Mouse (Mus musculus) kidney, adult 18-20 months (tissue): ENCODE data around the gene Gm20696.

Source experiments
- DNase-seq: peaks from one replicate; pipeline ENCODE4 v3.0.0; 2021

Gm20696 gene

GRCm38 (mm10) chr6:99475040-99475439 is 191.6 kb downstream of the Gm20696 start:
- no peak for DNase-seq

DNA sequence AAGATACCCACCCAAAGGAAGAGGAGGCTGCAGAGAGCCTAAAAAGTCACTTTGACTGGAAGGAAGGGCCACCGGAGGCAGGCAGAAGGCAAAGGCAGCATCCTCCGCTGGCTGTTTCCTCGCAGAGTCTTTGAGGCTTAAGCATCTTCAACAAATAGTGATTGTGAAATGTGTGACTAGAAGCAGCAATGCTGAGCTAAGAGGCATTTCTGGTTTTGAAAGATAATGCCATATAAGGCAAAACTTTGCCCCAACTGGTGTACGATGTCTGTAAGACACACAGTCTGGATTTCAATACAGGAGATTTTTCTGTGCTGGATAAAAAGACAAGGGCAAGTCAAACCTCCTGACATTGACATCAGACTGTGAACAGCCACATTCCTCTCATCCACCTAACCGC is 195.7 kb downstream of the Gm20696 start:
- DNase-seq, result no peak

DNA sequence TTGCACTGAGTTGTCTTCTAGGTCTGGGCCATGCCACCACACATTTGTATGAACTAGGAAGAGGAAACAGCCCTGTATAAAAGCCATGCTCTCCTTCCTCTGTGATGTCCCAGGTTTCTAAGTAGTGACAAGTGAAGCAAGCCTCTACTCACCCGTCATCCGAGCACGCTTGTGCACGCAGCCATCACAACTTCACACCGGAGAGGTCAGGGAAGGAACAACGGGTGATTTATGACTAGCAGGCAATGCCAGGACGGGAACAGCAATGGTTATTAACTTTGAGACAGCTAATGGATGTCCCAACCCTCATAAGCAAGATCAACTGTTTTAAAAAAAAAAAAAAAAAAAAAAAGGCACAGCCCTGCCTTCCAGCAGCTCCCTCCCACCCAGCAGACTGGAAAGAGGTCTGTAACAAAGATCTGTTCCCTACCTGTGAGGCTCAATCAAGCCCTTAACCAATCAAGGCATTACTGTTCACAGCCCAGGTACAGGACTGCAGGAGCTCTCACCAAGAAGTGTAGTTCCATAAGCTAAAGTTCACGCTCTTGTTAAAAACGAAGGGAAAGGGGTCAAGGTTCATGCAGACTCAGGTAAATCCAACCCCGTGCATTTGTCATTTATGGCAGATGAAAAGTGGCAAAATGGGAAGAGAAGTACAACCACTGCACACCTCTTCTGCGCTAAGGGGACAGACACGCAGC is 197.3 kb downstream of the Gm20696 start:
- no peak for DNase-seq

- no peak for DNase-seq
Observed at GRCm38 (mm10) chr6:99467831-99468230, 198.8 kb downstream of the Gm20696 start.

- DNase-seq, result no peak
Observed at GRCm38 (mm10) chr6:99467109-99467508, 199.5 kb downstream of the Gm20696 start.

- DNase-seq, result no peak
Observed at GRCm38 (mm10) chr6:99466354-99466753, 200.2 kb downstream of the Gm20696 start.

DNA sequence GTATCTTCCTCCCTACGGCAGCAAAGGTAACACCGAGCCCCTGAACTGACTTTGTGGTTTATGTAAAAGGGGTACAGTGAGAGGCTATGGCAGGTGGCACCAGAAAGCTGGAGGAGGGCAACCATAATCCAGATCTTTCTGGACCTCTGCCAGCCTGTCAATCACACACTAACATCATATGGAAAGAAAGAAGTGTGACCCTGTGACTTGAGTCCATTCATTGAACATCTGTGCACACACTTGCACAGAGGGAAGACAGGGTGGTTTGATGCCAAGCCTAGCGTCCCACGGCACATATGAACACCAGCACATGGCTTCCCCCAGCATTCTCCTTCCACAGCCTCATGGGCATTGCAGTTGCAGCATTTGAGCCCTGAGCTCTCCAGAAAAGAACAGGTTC is 202.1 kb downstream of the Gm20696 start:
- DNase-seq, result no peak

DNA sequence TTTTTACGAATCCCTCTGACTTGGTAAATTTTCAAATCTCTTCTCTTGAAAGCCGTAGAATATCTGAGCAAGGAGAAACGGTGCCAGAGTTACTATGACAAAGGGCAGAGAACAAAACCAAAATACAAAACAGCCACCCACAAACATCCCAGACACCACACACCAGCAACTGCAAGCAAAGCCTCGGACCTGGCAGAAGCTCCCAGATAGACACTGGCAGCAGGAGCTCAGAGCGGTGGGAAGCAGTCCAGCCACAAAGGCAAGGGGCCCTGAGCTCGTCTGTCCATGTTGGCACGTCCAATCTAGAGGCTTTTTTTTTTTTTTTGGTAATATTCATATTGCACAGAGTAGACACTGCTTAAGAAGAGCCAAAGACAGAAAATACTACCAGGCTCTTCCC is 202.7 kb downstream of the Gm20696 start:
- no peak for DNase-seq

- no peak for DNase-seq
Observed at GRCm38 (mm10) chr6:99458775-99459174, 207.8 kb downstream of the Gm20696 start.

DNA sequence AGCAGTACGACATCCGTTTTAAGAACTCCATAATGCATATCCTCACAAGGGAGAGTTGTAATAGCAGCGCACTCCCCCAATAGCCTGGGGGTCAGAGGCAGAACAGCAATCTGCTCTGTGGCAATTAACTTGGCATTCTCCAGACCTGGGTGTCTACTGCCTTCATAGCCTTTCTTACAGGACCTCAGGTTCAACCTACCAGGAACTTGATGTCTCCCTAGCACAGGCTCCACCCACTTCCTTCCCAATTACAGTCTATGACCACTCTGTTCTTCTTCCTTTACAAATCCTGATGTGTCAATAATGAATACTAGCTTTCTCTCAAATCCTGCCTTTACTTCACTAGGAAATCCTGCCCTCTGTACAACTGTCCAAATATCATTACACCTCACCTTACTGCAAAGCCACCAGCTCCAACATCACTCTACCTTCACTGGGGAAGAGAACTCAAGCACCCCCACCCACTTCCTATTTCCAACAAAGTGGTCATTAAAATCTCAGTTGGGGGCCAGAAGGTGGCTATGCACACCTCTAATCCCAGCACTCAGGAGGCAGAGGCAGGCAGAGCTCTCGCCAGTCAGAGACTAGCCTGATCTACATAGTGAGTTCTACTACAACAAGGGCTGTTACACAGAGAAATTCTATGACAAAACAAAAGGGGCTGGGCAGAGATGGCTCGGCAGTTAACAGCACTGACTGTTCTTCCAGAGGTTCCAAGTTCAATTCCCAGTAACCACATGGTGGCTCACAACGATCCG is 212.7 kb downstream of the Gm20696 start:
- DNase-seq, result no peak

GRCm38 (mm10) chr6:99452638-99453185 is 213.9 kb downstream of the Gm20696 start:
- DNase-seq, result no peak

DNA sequence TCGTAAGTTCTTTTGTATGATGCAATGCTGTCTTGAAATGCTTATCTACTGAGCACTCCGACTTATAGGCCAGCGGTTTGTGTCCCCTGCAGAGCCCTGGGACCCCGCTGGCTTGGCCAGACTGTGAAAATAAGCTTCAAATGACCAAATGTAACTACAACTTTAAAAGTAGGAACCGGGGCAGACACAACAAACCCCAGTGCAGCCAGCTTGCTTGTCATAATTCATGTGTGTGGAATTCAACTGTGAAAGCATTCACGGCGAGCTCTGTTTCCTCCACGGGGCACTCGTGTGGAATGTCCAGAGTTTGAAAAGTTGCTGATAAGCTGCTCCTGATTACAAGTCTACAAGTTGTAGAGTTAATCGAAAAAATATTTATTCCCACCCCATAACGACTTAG is 215.1 kb downstream of the Gm20696 start:
- DNase-seq, result no peak

DNA sequence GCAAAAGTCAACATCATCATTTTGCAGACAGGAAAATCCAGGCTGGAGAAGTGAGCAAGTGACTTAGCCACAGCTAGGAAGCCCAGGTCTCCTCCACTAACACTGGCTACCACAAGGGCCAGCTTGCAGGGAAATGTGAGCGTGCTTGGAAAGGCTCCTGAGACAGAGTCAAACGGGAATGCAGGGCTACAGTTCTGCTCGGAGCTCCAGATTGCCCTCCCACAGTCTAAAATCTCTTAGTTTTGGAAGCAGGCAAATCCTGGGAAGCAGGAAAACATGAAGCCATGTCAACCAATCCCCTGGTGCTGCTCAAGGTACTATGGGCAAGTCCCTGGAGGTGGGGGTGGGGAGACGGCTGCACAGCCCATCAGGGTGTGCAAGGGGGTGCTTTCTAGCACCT is 219.2 kb downstream of the Gm20696 start:
- no peak for DNase-seq

DNA sequence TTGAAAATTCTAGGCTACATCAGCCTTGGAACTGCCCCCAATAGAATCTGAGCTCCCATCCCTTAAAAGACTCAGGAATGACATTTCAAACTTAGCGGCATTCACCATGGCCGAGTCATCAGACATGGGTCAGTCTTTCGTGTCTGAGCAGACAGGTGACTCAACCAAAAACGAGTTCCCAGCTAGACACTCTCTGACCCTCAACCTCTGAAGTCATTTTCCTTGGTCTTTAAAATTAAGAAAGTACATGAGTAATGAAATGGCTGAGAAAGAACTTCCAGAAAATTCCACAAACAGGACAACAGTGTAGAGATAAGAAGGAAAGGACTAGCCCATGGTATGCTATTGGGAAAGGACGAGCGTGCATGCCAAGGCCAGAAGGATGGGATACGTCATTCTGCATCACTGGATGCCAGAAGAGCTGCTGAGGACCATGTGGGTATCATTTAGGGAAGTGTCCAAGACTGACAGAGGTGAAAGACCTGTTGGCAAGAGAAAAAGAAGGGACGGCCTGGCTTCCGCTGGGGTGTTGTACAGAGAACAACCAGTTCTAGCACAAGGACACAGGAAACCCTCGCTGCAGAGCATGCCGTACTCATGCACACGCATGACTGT is 219.7 kb downstream of the Gm20696 start:
- no peak for DNase-seq

DNA sequence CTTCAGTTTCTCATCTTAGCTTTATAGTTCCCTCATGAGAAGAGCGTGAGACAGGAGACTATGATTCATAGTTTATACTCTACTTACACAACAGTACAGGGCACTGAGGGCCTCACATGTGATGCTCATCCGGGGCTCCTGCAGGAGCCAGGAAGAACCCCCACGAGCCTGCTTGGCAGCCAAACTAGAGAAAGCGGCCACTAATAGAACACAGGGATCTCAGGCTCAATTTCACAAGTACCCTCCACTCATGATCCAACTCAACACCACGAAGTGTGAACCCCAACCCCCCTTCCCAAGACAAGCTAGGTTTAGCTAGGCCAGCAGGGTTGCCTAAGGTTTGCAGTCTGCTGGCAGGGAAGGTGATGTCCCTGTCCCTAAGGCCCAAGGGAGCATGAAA is 223.1 kb downstream of the Gm20696 start:
- DNase-seq, result no peak

DNA sequence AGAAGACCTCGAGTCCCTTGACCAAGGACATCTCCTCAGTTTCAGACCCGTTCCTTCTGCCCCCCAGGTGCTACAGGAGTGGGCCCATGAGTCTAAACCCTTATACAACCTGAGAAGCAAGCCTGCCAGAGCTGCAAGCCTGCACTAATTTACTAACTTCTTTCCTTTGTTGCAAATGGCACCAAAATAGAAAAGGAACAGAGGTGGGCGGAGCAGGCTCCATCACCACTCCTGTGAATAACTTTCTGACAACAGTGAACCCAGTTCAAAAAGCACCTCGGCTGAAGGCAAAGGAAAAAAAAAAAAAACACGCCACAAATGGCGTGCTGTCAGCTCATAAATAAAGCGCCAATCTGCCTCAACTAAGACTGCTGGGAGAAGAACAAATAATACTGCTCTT is 225.5 kb downstream of the Gm20696 start:
- DNase-seq, result no peak

GRCm38 (mm10) chr6:99440606-99441005 is 226.0 kb downstream of the Gm20696 start:
- no peak for DNase-seq

- DNase-seq, result peak; percentile 29
Observed at GRCm38 (mm10) chr6:99439878-99440361, 226.7 kb downstream of the Gm20696 start.

DNA sequence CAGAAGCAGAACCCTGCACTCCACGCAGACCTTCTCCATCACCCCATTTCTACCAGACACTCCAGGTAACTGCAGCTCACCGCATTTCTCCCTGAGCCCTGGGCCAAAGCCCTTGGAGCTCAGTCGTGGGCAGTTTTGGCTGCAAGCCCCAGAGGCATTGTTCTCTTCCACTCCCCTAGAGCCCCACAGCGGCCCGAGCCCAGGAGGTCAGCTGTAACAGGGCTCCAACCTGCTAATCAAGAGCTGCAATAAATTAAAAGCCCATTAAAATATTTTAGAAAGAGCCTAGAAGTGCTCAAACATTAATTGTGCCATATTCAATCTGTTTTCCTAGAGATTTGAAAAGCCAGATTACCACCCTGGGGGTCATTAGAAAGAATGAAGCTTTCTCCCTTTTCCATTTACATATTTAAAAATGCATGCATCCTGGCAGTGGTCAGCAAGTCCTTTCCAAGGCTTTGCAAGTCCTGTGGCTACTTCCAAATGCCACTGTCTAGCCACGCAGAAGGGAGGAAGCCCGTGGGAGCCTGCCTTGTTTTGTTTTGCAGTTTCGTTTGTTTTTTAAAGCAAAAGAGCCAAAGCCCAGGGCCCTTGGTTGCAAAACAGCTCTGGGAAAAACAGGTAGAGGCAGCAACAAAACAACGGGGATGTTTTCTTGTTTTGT is 227.3 kb downstream of the Gm20696 start:
- peak; percentile 30 for DNase-seq

- no peak for DNase-seq
Observed at GRCm38 (mm10) chr6:99436371-99436770, 230.2 kb downstream of the Gm20696 start.

- DNase-seq, result no peak
Observed at GRCm38 (mm10) chr6:99435140-99435539, 231.5 kb downstream of the Gm20696 start.

GRCm38 (mm10) chr6:99433006-99433405 is 233.6 kb downstream of the Gm20696 start:
- DNase-seq, result no peak

GRCm38 (mm10) chr6:99431941-99432340 is 234.7 kb downstream of the Gm20696 start:
- DNase-seq, result no peak
